Mouse (Mus musculus) CH12.LX (cell line): ENCODE measurements around the gene Jmy.

Experiments
- CTCF ChIP-seq, 2 experiments: IDR thresholded peaks in 1 of 2; conservative IDR thresholded peaks in 1 of 2; 2 replicates each; pipeline ENCODE4 v1.5.1; 2011 to 2012; ENCODE audit warnings: low read depth in 2 of 2, low read length in 2 of 2, improper control_type of control experiment in 1 of 2, inconsistent platforms in 1 of 2, mild to moderate bottlenecking in 1 of 2, moderate library complexity in 1 of 2
- JUND ChIP-seq: conservative IDR thresholded peaks from 2 replicates; pipeline ENCODE4 v1.6.1; 2011; ENCODE audit warnings: low read depth, low read length, improper control_type of control experiment
- RCOR1 ChIP-seq: conservative IDR thresholded peaks from 2 replicates; pipeline ENCODE4 v1.6.1; 2012; ENCODE audit warnings: low read depth, mild to moderate bottlenecking, inconsistent platforms, low read length, improper control_type of control experiment

GRCm38 (mm10) chr13:93410343-93410742, 89.3 kb downstream of the Jmy start:
- TF ChIP-seq CTCF (conservative IDR thresholded peaks at IDR 0.05 in 1 of 2, IDR thresholded peaks at IDR 0.05 in 1 of 2; ENCODE audit: low read depth in 2 of 2, low read length in 2 of 2) (no peak), JUND (no peak), RCOR1 (no peak)
